Mouse (Mus musculus) bone marrow, adult 2 months (tissue): ENCODE results near the gene Samd10.

Source experiments
- CTCF ChIP-seq: fragments of 200-500 bp; IDR thresholded peaks from 2 replicates; pipeline ENCODE4 v1.5.1; 2011; ENCODE audit warnings: low read length, control low read depth; ENCODE audit not compliant: control insufficient read depth, insufficient read depth
- POLR2A ChIP-seq: fragments of 200-500 bp; IDR thresholded peaks from 2 replicates; pipeline ENCODE4 v1.6.1; 2011; ENCODE audit warnings: low read depth, mild to moderate bottlenecking, control low read depth, low read length, borderline replicate concordance; ENCODE audit not compliant: control insufficient read depth

- TF ChIP-seq POLR2A (no peak), CTCF (no peak)
These were observed 3.4 kb upstream of the Samd10 start for GRCm38 (mm10) chr2:181602367-181602766.
